Mouse (Mus musculus): Measurements from ENCODE around the gene Il25. TPM values are rescaled to one million over a fixed set of nuclear protein-coding genes. Genes with fewer than 3 reads are reported as not detected.

The Il25 gene
- polyA plus RNA-seq (2016; fragmentation: Nextera tagmentation; extraction: Ambion mirVana): 0.14 TPM in 1 of 2 replicates, not detected in the other

- Histone ChIP-seq H3K36me3 (no peaks in the 10 kb centered on the region), H3K27me3 (ENCODE audit: low read depth, poor library complexity, severe bottlenecking) (peaks cover 8% of the 10 kb centered on the region; the same call in 1 of the 2 replicates), H3K4me3 (no peak within 1 kb of the TSS), H3K4me1 (peaks cover 41% of the 10 kb centered on the region), H3K27ac (0 out of 2 replicates have a peak within 1 kb of the TSS, but pooled peaks have one; percentile 42), H3K9me3 (replicated peaks) (no peaks in the 10 kb centered on the region)
- WGBS: 37% methylated on average over 6 of the region's 6 CpGs
- DNase-seq (ENCODE audit: low spot score): no peak
These were observed at the start of gene Il25 for GRCm38 (mm10) chr14:54932645-54933150. Il25 (plus strand) TSS chr14:54932695.

GRCm38 (mm10) chr14:54883154-54884021 lies 49.1 kb upstream of the Il25 start, which contains the start of the genes Bcl2l2 and Gm20521:
Bcl2l2 (plus strand) TSS chr14:54883377.
Gm20521 (plus strand) TSS chr14:54883441.
- peak; percentile 87 for DNase-seq (ENCODE audit: low spot score)
- Histone ChIP-seq H3K27me3 (ENCODE audit: low read depth, poor library complexity, severe bottlenecking) (peaks cover 7% of the 10 kb centered on the region), H3K9me3 (replicated peaks) (no peaks in the 10 kb centered on the region), H3K27ac (peak within 1 kb of the TSS; percentile 91), H3K4me1 (peaks cover 28% of the 10 kb centered on the region), H3K4me3 (peak within 1 kb of the TSS; percentile 66), H3K36me3 (peaks cover 16% of the 10 kb centered on the region)
- WGBS: under 1% methylated on average over 22 of the region's 27 CpGs

GRCm38 (mm10) chr14:54884022-54884712 lies 48.3 kb upstream of the Il25 start:
- Histone ChIP-seq H3K4me3 (peak overlapping the region; percentile 66), H3K4me1 (peaks cover 28% of the 10 kb centered on the region), H3K27me3 (ENCODE audit: low read depth, poor library complexity, severe bottlenecking) (no peaks in the 10 kb centered on the region), H3K36me3 (peaks cover 16% of the 10 kb centered on the region), H3K9me3 (replicated peaks) (no peaks in the 10 kb centered on the region), H3K27ac (peak overlapping the region; percentile 91)
- 24% methylated on average over 21 of the region's 21 CpGs for WGBS
- DNase-seq (ENCODE audit: low spot score): no peak

- no peak overlapping the region for H3K4me3 ChIP-seq
- no peaks in the 10 kb centered on the region for H3K9me3 ChIP-seq (replicated peaks)
- 93% methylated on average over 11 of the region's 11 CpGs for WGBS
- H3K27me3 ChIP-seq (ENCODE audit: low read depth, poor library complexity, severe bottlenecking): no peaks in the 10 kb centered on the region
- peaks cover 16% of the 10 kb centered on the region for H3K36me3 ChIP-seq
- peaks cover 28% of the 10 kb centered on the region for H3K4me1 ChIP-seq
- H3K27ac ChIP-seq: 0 out of 2 replicates have a peak overlapping the region, but pooled peaks have one; percentile 91
- no peak for DNase-seq (ENCODE audit: low spot score)
These were observed 47.2 kb upstream of the Il25 start for GRCm38 (mm10) chr14:54885309-54885708.

GRCm38 (mm10) chr14:54892200-54892599 lies 40.3 kb upstream of the Il25 start, which contains the start of gene Pabpn1:
Pabpn1 (plus strand) TSS chr14:54892500.
- H3K4me3 ChIP-seq: peak within 1 kb of the TSS; percentile 98
- no peak for DNase-seq (ENCODE audit: low spot score)
- H3K27ac ChIP-seq: peak within 1 kb of the TSS; percentile 100
- WGBS: 96% methylated on average over 3 of the region's 3 CpGs
- peaks cover 12% of the 10 kb centered on the region for H3K4me1 ChIP-seq
- H3K9me3 ChIP-seq (replicated peaks): no peaks in the 10 kb centered on the region
- peaks cover 19% of the 10 kb centered on the region for H3K36me3 ChIP-seq
- H3K27me3 ChIP-seq (ENCODE audit: low read depth, poor library complexity, severe bottlenecking): no peaks in the 10 kb centered on the region

- H3K27me3 ChIP-seq (ENCODE audit: low read depth, poor library complexity, severe bottlenecking): no peaks in the 10 kb centered on the region
- peak overlapping the region; percentile 98 for H3K4me3 ChIP-seq
- H3K9me3 ChIP-seq (replicated peaks): no peaks in the 10 kb centered on the region
- WGBS: under 1% methylated on average over 38 of the region's 38 CpGs
- peaks cover 34% of the 10 kb centered on the region for H3K36me3 ChIP-seq
- peak; percentile 92 for DNase-seq (ENCODE audit: low spot score)
- H3K27ac ChIP-seq: peak overlapping the region; percentile 100
- peaks cover 12% of the 10 kb centered on the region for H3K4me1 ChIP-seq
These were observed 38.8 kb upstream of the Il25 start for GRCm38 (mm10) chr14:54893651-54894181.

GRCm38 (mm10) chr14:54894296-54895151 lies 38.0 kb upstream of the Il25 start:
- peak overlapping the region; percentile 98 for H3K4me3 ChIP-seq
- H3K27me3 ChIP-seq (ENCODE audit: low read depth, poor library complexity, severe bottlenecking): no peaks in the 10 kb centered on the region
- WGBS: under 1% methylated on average over 54 of the region's 54 CpGs
- H3K9me3 ChIP-seq (replicated peaks): no peaks in the 10 kb centered on the region
- H3K4me1 ChIP-seq: peaks cover 12% of the 10 kb centered on the region
- peak overlapping the region; percentile 100 for H3K27ac ChIP-seq
- peaks cover 40% of the 10 kb centered on the region for H3K36me3 ChIP-seq
- peak; percentile 78 for DNase-seq (ENCODE audit: low spot score)

- no peaks in the 10 kb centered on the region for H3K27me3 ChIP-seq (ENCODE audit: low read depth, poor library complexity, severe bottlenecking)
- H3K4me3 ChIP-seq: no peak overlapping the region
- 68% methylated on average over 2 of the region's 2 CpGs for WGBS
- H3K9me3 ChIP-seq (replicated peaks): no peaks in the 10 kb centered on the region
- peaks cover 12% of the 10 kb centered on the region for H3K4me1 ChIP-seq
- DNase-seq (ENCODE audit: low spot score): no peak
- no peak overlapping the region for H3K27ac ChIP-seq
- H3K36me3 ChIP-seq: peaks cover 42% of the 10 kb centered on the region
These were observed 35.0 kb upstream of the Il25 start for GRCm38 (mm10) chr14:54897445-54897844.

GRCm38 (mm10) chr14:54900383-54900782 lies 32.1 kb upstream of the Il25 start:
- Histone ChIP-seq H3K27ac (no peak overlapping the region), H3K9me3 (replicated peaks) (no peaks in the 10 kb centered on the region), H3K4me1 (peaks cover 3% of the 10 kb centered on the region), H3K27me3 (ENCODE audit: low read depth, poor library complexity, severe bottlenecking) (no peaks in the 10 kb centered on the region), H3K36me3 (peaks cover 49% of the 10 kb centered on the region), H3K4me3 (no peak overlapping the region)
- WGBS: 3% methylated on average over 3 of the region's 3 CpGs
- peak; percentile 63 for DNase-seq (ENCODE audit: low spot score)

GRCm38 (mm10) chr14:54903641-54904040 lies 28.9 kb upstream of the Il25 start:
- no peak overlapping the region for H3K4me3 ChIP-seq
- H3K36me3 ChIP-seq: peaks cover 46% of the 10 kb centered on the region
- 90% methylated on average over 4 of the region's 4 CpGs for WGBS
- no peaks in the 10 kb centered on the region for H3K27me3 ChIP-seq (ENCODE audit: low read depth, poor library complexity, severe bottlenecking)
- H3K9me3 ChIP-seq (replicated peaks): no peaks in the 10 kb centered on the region
- peaks cover under 1% of the 10 kb centered on the region; the same call in 1 of the 2 replicates for H3K4me1 ChIP-seq
- DNase-seq (ENCODE audit: low spot score): no peak
- no peak overlapping the region for H3K27ac ChIP-seq

- H3K9me3 ChIP-seq (replicated peaks): no peaks in the 10 kb centered on the region
- H3K36me3 ChIP-seq: peaks cover 65% of the 10 kb centered on the region
- H3K27ac ChIP-seq: no peak overlapping the region
- H3K4me3 ChIP-seq: no peak overlapping the region
- DNase-seq (ENCODE audit: low spot score): no peak
- H3K4me1 ChIP-seq: peaks cover 25% of the 10 kb centered on the region
- WGBS: 78% methylated on average over 7 of the region's 7 CpGs
- 0 out of 2 replicates have a peak, but pooled peaks cover 5% of the 10 kb centered on the region for H3K27me3 ChIP-seq (ENCODE audit: low read depth, poor library complexity, severe bottlenecking)
These were observed 23.8 kb upstream of the Il25 start for GRCm38 (mm10) chr14:54908682-54909081.

Measured in limb, embryonic 10.5 days (tissue).